Mouse (Mus musculus) liver, postnatal 0 days (tissue): Measurements from ENCODE around the gene Rere.

Experiments
- CTCF ChIP-seq: sonication (generic); IDR thresholded peaks from 2 replicates; pipeline ENCODE4 v1.5.1; 2016; ENCODE audit warnings: antibody characterized with exemption, low read depth
- EP300 ChIP-seq: IDR thresholded peaks from 2 replicates; pipeline ENCODE4 v1.6.1; 2016; ENCODE audit warnings: antibody characterized with exemption, low read depth, mild to moderate bottlenecking

- TF ChIP-seq CTCF (no peak), EP300 (no peak)
Observed at GRCm38 (mm10) chr4:150352736-150353135, 71.3 kb downstream of the Rere start.
